Mouse (Mus musculus): ENCODE data around the gene Sf3b6. TPM values are rescaled to one million over a fixed set of nuclear protein-coding genes. Genes with fewer than 3 reads are reported as not detected.

Gene Sf3b6
- total RNA-seq, 2 experiments from 2014 or later, result 85.2 to 88.0 TPM

GRCm38 (mm10) chr12:4827256-4827655, 9.9 kb downstream of the Sf3b6 start:
- no peak for DNase-seq (ENCODE audit: low spot score in 2 of 2)
- intact Hi-C loops (cut with DNase I), result no loop called here

DNA sequence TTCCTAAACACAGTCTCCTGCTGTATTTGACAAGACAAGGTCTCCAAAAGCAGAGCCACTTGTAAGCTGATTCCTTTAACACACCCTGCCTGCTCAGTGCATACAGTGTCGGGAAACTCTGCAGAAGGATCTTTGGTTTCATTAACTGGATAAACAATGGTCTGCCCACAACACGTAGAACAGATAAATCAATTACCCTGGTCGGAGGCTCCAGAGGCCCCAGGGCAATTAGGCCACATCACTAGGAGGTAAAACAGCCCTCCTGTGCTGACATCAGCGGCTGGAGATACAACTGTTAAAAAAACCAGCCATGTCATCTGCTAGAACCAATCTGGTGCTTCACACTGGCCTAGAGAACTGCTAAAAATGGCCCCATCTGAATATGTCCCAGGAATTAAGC, 19.6 kb downstream of the Sf3b6 start:
- DNase-seq (ENCODE audit: low spot score in 2 of 2), result no peak
- intact Hi-C loops (cut with DNase I), result no loop called here

DNA sequence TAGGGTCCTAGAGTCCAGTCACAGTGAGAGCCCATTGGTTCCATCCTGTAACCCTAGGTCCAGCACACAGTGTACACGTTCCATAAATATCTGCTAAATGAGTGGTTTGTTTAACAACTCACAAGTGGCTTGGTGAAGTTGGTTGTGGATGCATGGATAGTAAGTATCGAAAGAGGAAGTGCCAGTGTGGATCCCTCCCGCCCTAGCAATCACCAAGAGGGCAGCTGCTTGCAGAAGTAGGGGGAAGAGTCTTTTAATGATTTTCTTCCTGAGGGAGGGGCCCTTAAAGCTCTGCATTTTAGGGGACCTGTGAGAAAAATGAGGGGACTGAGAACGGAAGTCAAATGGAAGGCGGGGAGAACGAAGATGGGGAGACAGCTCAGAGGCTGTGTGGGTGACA, 22.7 kb downstream of the Sf3b6 start:
- no peak for DNase-seq (ENCODE audit: low spot score in 2 of 2)
- intact Hi-C loops (cut with DNase I), result loop anchor here (5.0 kb wide), 1 partner anchor 77 kb away; the partner anchor contains the start of gene Atad2b

GRCm38 (mm10) chr12:4840741-4841140, 23.4 kb downstream of the Sf3b6 start:
- intact Hi-C loops (cut with DNase I), result loop anchor here (5.0 kb wide), 1 partner anchor 77 kb away; the partner anchor contains the start of gene Atad2b
- no peak for DNase-seq (ENCODE audit: low spot score in 2 of 2)

- intact Hi-C loops (cut with DNase I), result loop anchor here (5.0 kb wide), 1 partner anchor 76 kb away; the partner anchor contains the start of gene Atad2b
- peak in 1 of 2 experiments; percentile 38 for DNase-seq (ENCODE audit: low spot score in 2 of 2)
These were observed 24.1 kb downstream of the Sf3b6 start, which contains the start of gene Fkbp1b for GRCm38 (mm10) chr12:4841392-4841887. Gene Fkbp1b (minus strand): TSS chr12:4841591.

GRCm38 (mm10) chr12:4842456-4842855, 25.1 kb downstream of the Sf3b6 start:
- intact Hi-C loops (cut with DNase I), result loop anchor here (5.0 kb wide), 1 partner anchor 75 kb away; the partner anchor contains the start of gene Atad2b
- DNase-seq (ENCODE audit: low spot score in 2 of 2), result no peak

GRCm38 (mm10) chr12:4842890-4843597, 25.7 kb downstream of the Sf3b6 start, which contains the start of gene Wdcp:
Gene Wdcp (plus strand): TSS chr12:4843303.
- DNase-seq (ENCODE audit: low spot score in 2 of 2), result peak; percentile 91 to 92
- intact Hi-C loops (cut with DNase I), result loop anchor here (5.0 kb wide), 1 partner anchor 74 kb away; the partner anchor contains the start of gene Atad2b

DNA sequence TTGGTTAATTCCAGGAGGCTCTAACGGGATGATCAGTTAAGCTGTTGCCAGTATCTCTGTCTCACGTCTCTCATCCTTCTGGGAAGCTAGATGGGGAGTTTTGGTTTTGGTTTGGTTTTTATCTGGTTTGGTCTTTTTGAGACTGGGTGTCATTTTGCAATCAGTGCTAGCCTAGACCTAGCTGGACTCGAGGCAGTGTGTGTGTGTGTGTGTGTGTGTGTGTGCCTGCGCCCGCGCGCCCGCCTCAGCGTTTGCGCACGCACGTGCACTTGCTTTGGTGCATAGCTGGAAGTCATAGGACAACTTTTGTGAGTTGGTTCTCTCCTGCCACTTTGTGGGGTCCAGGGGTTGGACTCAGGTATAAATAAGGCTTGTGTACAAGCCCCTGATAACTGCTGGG, 26.4 kb downstream of the Sf3b6 start:
- DNase-seq (ENCODE audit: low spot score in 2 of 2), result peak in 1 of 2 experiments; percentile 25
- intact Hi-C loops (cut with DNase I), result loop anchor here (5.0 kb wide), 1 partner anchor 74 kb away; the partner anchor contains the start of gene Atad2b

- intact Hi-C loops (cut with DNase I), result no loop called here
These were observed 38.8 kb downstream of the Sf3b6 start for GRCm38 (mm10) chr12:4856160-4856559.

GRCm38 (mm10) chr12:4856834-4857233, 39.5 kb downstream of the Sf3b6 start:
- DNase-seq (ENCODE audit: low spot score in 2 of 2), result no peak
- intact Hi-C loops (cut with DNase I), result no loop called here

More at GRCm38 (mm10) chr12:4856160-4856559, 38.8 kb downstream of the Sf3b6 start:
- DNase-seq (ENCODE audit: low spot score in 2 of 2), result no peak

- no peak for DNase-seq (ENCODE audit: low spot score in 2 of 2)
- intact Hi-C loops (cut with DNase I), result no loop called here
These were observed 42.0 kb downstream of the Sf3b6 start for GRCm38 (mm10) chr12:4859241-4859914.

DNA sequence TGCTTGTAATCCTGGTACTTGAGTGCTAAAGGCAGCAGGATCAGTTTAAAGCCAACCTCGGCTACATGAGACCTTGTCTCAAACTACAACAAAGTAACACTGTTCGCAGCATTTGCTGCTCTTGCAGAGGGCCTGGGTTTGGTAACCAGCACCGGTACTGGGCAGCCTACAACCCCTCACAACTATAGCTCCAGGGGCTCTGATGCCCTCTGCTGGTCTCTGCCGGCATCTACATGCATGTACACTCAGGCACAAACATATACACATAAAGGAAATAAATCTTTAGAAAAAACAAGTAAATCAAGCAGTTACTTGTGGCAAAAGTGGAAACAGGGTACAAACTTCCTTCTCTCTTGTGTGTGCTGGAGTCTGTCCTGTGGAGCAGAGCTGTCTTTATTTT, 45.3 kb downstream of the Sf3b6 start:
- intact Hi-C loops (cut with DNase I), result no loop called here
- no peak for DNase-seq (ENCODE audit: low spot score in 2 of 2)

DNA sequence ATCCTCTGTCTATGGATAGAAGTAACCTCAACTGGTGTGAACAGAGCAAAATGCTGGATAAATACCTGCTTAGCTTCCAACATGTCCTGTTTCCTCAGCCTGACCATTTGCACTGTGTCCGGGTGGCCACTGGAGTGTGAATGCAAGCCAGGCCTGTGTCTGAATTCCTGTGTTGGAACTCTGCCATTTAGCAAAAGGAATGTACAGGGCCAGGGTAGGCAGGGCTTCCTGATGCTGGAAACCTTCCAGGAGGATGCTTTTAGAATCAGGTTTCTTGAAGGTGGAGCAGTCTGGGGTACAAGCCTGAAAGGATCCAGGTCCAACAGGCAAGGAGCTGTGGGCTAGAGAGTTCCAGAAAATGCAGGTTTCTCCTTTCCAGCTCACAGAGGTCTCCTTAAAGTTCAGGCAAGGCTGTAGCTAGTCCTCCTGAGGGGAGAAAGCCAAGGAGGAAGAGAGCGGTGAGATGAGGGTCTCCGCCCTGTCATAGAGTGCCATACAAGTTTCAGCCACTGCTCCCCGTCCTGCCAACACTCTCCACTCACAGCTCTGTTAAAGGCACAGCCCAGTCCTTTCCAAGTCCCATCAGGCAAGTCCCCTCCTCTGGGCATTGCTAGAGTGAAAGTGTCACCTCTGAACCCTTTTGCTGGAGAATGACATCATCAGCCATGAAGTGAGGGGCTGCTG, 46.5 kb downstream of the Sf3b6 start:
- intact Hi-C loops (cut with DNase I), result no loop called here
- no peak for DNase-seq (ENCODE audit: low spot score in 2 of 2)

DNA sequence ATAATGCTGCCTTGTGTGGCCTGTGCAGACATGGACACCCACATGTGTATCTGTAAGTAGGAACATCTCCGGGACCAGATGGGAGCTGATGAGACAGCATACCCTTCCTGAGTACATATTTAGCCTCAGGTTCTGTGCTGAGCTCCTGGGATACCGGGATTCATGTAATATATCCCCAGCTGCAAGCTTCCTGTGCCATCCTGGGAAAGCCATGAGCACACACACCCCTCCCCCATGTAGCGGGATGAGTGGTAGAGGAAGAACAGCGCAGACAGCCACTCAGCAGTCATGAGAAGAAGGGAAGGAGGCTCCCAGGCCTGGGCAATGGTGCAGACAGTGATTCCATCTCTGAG, 47.0 kb downstream of the Sf3b6 start:
- DNase-seq (ENCODE audit: low spot score in 2 of 2), result peak; percentile 53 to 64
- intact Hi-C loops (cut with DNase I), result no loop called here

DNA sequence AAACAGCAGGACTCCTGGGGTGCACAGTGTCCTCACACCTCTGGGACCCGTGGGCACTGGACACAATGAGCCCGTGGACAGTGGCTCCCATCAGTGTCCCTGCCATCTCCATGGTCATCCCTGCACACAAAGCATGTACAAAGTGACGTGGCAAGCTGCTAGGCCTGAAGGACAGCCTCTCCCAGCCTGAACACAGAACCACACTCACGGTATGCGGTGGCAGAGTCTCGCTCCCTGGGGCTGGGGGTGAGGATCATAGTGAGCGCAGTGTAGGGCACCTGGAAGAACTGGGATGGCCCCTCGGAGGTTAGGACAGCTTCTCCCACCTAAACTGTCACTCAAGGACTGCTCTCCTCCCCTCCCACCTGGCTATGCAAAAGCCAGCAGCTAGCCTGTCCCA, 51.6 kb downstream of the Sf3b6 start:
- DNase-seq (ENCODE audit: low spot score in 2 of 2), result no peak
- intact Hi-C loops (cut with DNase I), result no loop called here

DNA sequence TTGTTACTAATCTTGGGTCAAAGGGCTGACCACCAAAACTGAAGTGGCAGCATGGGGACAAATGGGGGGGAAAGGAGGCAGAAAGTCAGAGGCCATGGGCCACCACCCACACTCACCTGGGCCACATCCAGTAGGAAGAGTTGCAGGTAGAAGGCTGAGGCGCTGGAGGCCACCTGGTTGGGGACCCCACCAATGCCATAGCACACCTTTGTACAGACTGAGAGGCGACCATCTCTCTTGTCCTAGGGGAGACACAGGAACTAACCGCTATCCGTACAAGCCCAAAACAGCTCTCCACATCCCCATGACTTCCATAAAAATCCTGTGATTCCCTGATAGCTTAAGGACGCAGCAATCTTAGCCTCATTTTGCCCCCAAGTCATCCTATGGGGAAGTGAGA, 53.9 kb downstream of the Sf3b6 start:
- intact Hi-C loops (cut with DNase I), result loop anchor here (10.0 kb wide), 1 partner anchor 104 kb away; no protein-coding TSS in a partner anchor
- DNase-seq (ENCODE audit: low spot score in 2 of 2), result no peak

GRCm38 (mm10) chr12:4872273-4872672, 54.9 kb downstream of the Sf3b6 start:
- intact Hi-C loops (cut with DNase I), result loop anchor here (10.0 kb wide), 1 partner anchor 103 kb away; no protein-coding TSS in a partner anchor
- DNase-seq (ENCODE audit: low spot score in 2 of 2), result no peak

DNA sequence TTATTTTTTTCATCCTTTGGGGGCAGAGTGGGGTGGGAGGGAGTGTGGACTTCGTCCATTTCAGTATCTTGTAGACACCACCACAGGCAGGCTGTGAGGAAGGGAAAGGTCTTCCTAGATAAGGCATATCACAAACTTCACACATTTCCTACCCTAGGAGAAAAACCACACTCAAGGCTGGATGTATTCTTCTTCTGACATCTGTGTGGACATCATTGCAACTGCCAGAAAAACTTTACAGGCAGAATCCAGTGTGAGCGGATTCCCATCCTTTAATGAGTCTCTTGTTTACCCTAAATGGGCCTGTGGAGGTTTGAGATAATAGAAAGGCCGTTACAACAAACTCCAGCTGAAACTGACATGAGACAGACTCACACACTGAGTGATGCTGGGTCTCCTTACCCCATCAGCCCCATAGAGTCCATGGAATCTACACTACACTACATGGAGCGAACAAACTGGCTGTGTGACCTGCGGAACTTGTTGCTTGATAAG, 55.7 kb downstream of the Sf3b6 start:
- no peak for DNase-seq (ENCODE audit: low spot score in 2 of 2)
- intact Hi-C loops (cut with DNase I), result loop anchor here (10.0 kb wide), 1 partner anchor 102 kb away; no protein-coding TSS in a partner anchor

- DNase-seq (ENCODE audit: low spot score in 2 of 2), result no peak
- intact Hi-C loops (cut with DNase I), result loop anchor here (10.0 kb wide), 1 partner anchor 101 kb away; no protein-coding TSS in a partner anchor
These were observed 56.2 kb downstream of the Sf3b6 start for GRCm38 (mm10) chr12:4873531-4873930.

All from left cerebral cortex, postnatal 14 days (tissue).